Mouse (Mus musculus): ENCODE results near the gene Cdh13.

Cdh13 gene

DNA sequence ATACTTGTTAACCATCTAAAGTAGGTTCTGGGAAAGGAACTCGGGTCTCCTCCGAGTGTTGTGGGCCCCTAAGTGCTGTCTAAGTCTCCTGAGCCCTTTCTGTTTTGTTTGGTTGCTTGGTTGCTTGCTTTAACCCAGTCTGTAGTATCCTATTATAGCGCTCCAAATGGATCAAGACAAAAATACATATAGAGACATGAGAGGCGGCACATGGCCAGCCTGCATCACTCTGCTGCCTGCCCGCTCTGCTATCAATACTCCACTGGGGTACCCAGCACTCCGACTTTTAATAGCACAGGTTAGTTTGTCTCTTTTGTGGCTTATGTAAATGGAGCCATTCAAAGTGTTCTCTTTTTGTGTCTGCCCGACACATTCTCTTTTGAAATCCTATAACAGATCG is 285.8 kb downstream of the Cdh13 start:
- no peak for DNase-seq (ENCODE audit: low spot score)

DNA sequence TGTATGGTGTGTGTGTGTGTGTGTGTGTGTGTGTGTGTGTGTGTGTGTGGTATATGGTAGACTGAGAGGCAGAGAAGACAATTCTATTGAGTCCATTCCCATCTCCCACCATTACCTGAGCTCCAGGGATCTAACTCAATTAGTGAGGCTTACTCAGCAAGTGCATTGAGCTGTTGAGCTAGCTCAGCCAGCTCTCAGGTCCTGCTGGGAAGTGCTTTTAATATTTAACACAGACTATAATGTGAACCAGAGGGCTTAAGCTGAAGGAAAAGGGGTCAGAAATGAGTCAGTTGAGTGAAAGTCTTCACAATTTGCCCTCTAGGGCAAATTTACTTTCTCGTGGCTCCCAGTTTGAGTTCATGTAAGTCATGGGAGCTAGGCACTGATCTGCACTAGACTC is 297.7 kb downstream of the Cdh13 start:
- no peak for DNase-seq (ENCODE audit: low spot score)

DNA sequence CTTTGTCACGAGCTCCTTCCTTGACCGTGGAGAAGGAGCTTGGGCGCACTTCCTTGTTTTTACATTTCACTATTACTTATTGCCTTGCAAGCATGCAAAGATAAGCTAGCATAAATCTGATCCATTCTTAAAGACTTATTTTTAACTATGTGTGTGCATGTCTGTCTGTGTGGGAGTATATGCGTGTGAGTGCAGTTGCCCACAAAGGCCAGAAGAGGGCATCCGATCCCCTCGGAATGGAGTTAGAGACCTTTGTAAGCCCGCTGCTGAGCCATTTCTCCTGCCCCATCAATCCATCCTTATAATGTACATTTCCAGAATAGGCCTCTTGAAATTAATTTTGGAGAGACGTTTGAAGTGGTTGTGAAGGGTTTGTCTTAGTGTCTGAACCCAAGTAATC is 298.7 kb downstream of the Cdh13 start:
- DNase-seq (ENCODE audit: low spot score) = no peak

DNA sequence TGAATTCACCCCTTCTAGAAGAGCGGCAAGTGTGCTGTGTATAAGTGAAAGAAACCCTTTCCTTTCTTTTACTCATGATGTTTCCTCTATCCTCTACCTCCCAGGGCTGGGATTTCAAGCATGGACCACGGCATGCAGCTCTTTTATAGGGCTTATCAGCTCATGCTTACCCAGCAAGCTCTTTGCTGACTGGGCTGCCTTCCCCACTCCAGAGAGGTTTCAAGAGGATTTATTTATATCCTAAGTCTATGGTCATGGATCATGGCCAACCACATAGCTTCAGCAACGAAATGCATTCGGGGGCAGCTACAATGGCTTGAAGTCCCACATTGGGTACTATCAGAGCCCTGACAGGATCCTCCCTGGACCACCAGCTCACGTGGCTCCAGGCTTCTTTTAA is 304.4 kb downstream of the Cdh13 start:
- DNase-seq (ENCODE audit: low spot score) = no peak

DNA sequence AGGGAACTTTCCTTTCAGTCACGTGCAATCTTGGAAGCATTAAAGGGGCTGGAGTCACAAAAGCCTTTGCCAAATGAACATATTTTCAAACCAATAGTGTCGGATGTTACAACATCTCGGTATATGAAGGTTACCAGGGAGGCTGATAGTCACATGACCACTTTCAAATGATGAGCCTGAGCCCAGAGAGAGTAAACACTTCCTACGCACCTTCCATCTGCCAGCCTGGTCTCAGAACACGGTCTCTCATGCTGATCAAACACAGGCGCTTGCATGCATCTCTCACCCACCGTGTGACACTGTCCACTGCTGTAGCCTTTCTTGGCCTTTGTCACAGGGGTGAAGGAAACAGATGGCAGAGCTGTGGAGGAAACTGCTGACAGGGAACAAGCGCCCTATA is 313.3 kb downstream of the Cdh13 start:
- no peak for DNase-seq (ENCODE audit: low spot score)

DNA sequence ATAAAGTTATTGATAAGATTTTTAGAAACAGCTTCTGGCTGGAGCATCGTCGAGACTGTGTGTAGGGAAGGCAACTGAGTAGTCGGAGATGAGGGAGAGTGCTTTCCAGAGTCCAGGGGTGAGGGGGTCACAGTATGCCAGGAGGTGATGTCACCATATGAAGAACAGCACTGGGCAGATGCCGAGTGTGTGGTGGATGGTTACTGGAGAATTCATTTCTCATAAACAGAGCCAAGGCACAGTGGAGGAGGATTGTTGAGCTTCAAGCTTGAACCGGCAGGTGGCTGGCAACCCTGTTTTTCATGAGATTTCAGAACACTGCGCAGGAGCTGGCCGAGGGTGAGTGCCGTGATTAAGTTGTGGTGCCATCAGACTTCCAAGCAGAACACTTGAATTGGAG is 317.8 kb downstream of the Cdh13 start:
- DNase-seq (ENCODE audit: low spot score) = no peak

DNA sequence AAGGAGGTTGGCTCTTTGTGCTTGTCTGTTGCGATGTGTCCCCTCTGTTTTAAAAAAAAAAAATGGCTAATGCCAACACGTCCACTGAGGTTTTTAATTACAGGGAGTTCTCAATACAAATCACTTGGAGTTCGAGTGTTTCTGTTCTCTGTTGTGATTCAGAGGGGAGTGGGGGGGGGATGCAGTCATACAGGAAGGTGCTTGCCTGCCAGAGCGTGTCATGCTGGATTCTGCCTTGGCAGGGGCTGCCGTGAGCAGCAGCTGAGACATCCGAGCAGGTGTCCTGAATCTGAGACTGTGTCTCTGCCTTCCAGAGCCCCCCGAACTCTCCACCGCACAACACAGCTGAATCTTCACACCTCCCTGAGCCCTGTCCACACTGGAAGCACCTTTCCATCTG is 318.5 kb downstream of the Cdh13 start:
- DNase-seq (ENCODE audit: low spot score) = no peak

DNA sequence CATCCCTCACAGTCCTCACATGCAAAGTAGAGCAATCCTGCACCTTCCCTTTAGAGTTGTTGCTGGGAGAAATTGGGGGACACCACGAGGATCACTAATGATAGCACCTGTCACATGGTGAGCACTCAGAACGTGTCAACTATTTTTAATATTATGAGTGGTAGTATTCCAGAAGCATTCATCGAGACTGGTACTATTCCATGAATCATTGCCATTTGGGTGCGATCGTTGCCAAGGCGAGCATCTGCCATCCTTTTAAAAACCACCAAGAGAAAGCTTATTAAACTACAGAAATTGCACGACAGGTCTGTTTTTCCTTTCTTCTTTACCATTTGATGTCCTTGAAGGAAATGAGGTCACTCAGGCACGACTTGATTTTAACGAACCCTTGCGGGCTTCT is 328.0 kb downstream of the Cdh13 start:
- no peak for DNase-seq (ENCODE audit: low spot score)

DNA sequence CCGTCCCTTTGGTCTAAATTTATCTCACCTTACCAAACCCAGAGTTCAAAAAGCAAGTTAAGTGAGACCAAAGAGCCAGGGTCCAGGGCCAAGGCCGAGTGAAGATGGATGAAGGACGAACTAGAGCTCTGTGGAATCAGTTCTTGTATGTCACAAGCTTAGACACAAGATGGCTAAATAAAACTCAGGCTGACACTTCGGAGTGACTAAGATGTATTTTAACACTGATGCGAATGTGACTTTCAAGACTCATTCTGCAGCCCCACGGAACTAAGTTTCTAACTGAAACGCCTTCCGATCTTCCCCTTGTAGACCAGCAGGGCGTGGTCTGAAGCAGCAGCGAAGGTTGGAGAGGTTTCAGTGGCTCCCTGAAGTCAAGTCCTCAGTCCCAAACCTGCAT is 334.7 kb downstream of the Cdh13 start:
- no peak for DNase-seq (ENCODE audit: low spot score)

DNA sequence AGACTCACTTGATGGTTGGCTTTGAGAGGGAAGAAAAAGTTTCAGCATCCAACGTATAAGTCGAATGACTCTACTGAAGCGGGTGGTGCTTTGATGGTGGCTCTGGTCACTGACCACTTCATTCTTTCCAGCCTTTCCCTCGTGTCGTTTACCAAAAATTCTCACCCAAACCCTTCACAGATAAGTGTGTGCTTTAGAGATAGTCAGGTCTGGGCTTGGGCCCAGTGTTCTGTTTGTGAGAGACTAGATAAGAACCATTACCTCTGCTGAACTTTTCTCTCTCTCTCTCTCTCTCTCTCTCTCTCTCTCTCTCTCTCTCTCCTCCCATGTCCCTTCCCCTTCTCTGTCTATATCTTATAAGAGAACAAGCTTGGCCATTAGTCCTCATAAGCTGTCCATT is 342.9 kb downstream of the Cdh13 start:
- no peak for DNase-seq (ENCODE audit: low spot score)

DNA sequence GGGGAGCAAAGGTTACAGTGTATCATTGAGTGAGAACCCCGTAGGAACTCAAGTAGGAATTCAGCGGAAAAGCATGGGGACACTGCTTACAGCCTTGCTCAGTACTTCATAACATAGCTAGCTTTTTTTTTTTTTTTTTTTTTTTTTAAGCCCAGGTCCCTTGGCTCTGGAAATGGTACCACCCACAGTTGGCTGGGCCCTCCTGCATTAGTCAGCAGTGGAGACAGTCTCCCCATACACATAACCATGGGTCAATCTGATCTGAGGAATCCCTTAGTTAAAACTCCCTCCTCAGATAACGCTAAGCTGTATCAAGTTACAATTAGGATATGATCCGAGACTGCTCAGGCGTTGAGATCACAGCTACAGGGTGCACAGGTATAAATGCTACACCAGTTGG is 344.2 kb downstream of the Cdh13 start:
- no peak for DNase-seq (ENCODE audit: low spot score)

DNA sequence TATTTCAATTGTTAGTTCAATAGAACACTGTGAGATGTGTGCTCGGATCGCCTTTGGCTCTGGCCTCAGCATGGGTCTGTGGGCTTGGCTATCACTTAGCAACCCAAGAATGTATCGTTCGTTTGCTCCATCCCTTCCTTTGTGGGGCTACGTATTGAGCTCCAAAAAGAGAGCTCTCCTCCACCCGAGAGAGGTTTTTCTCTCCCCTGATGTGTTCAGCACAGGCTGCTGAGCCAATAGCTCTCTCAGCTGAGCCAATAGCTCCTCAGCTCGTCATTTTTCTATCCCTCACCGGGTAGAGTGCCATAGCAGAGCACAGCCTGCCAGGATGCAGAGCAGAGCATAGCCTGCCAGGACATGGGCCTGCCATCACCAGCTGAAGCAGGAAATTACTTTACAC is 345.2 kb downstream of the Cdh13 start:
- DNase-seq (ENCODE audit: low spot score) = no peak

DNA sequence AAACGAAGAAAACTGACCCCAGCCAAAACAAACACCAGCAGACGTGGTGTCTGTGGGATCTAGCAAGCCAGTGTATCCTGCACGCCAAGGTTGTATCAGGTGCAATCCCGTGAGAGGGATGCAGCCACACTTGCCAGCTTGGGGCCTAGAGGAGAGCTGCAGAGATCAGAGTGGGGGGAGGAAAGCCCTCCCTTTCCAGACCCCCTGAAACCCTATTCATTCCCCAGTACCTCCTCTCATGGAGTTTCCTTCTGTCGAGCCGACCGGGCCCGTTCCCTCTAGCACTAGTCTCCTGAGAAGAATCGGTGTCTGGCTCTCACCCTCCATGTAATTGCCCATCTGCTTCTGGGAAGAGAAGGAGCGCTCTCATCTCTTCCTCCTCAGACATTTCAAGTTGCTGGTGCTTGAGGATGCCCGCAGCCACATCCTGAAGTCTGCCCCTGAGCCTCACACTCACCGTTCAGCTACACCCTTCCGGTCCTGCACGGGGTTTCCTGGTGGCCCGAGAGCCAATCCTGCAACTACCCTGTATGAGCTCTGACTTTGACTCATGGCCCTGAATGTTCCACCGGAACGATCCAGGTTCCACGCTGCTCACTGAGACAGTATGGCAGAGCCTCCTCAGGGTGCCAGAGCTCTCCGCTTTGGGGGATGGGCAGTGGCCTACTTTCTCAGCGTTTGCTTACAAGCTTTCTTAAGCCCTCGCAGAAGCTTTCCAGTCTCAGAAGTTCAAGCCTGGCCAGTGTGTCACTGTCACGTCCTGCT is 351.9 kb downstream of the Cdh13 start:
- no peak for DNase-seq (ENCODE audit: low spot score)

DNA sequence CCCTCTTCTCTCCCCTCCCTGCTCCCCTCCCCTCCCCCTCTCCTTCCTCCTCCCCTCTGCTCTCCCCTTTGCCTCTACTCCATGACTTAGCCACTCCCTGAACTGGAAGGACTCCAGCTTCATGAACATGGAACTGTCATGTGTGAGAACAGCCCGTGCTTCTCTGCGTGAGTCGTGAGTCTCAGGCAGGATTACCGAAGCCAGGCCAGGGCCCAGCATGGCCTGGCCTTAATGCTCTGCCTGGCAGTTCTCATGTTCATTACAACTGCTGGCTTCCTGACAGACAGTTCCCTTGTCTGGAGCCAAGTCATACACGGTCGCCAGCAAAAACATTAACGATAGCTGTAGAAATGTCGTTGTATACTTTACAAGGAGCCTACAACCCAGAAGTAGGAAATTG is 356.1 kb downstream of the Cdh13 start:
- no peak for DNase-seq (ENCODE audit: low spot score)

DNA sequence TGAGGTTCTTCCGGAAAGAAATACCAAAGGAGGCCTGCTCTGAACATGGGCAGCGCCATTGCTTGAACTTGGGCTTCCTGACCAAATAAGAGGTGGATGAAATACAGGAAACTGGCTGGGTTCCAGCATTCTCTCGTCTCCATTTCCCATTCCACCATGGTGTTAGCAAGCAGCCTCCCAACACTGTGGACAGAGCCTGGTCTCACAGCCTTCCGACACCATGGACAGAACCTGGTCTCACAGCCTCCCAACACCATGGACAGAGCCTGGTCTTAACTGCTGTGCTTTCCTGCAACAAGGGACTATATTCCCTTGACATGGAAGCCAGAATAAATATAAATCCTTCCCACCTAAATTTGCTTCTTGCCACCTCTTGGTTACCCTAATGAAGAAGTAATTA is 358.3 kb downstream of the Cdh13 start:
- DNase-seq (ENCODE audit: low spot score) = no peak

DNA sequence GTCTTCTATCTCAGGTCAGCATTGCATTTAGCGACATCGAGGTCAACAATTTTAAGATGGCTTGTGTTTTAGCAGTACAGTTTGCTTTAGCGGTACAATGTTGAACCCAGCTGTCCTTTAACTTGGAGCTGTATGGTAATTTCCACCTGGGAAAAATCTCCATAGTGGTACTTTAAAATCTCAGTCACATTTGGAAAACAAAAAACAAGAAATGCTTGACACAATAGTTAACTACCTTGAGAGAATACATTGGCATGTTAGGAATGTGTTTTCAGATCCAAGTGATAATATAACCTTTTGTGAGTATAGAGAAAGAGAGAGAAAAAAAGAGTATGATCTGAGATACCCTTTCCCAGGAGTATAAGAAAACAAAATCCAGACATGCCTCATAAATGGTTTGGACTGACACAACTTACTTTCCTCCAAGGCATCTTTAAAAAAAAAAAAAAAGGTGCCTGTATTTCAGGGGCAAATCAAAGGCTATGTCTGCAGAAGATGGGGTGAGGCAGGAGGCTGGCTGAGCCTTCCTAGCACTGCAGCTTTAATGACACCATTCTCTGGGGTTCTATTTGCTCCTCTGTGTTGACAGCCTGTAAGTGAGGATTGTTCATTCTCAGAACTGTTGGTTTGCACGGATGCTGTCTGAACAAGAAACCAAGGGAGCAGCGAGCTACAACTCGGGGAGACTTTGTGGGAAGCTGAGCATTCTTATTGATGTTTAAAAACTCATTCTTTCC is 365.4 kb downstream of the Cdh13 start:
- DNase-seq (ENCODE audit: low spot score) = no peak

DNA sequence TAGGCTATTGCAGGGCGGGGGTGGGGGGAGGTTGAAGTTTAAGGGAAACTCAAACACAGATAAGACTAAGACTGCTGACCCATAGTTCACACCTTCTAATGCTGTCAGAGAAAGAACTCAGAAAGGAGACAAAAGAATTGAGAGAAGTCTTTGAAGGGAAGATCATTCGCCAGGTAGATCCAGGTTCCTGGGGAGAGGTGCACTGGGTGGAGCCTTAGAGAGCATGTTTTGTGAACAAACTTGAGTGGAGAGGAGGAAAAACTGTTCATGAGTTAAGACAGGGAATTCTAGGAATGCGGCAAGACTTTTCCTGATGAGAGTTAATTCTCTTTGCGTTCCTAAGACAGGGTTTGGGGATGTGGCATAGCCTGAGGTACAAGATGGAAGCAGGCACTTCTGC is 366.4 kb downstream of the Cdh13 start:
- no peak for DNase-seq (ENCODE audit: low spot score)

DNA sequence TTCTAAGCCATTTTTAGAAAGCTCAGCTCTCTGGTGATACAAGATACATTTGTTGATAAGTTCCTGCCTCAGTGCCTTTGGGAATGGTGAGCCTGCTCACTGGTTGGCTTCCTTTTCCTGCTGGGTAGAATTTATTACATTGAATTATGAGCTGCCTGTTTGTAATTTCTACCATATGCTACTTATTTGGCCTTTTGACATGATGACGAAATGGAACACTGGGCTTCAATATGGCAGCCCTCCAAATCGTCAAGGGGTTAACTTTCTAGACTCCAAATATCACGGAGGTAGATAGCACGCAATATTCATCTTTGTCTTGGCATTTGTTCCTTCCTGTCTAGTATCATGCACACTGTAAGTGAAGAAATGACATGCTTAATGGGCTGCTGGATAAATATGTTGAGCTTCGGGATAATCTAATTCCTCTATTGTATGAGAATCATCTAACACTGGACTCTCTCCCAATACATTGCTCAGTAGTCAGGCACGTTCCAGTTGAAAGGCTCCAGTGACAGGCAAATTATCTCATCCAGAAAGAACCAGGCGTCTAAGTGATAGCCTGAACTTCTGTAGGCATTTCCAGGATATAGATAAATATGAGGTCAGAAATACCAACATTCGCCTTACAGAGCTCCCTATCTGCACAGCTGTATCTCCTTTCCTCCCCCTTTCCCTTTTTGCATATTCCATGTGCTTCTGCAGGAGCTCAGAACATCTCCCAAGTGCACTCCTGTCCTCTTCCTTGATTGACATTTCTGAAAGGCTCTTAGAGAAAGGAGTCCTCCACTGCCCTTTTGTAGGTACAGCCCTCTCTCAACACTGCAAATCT is 378.7 kb downstream of the Cdh13 start:
- DNase-seq (ENCODE audit: low spot score) = no peak

DNA sequence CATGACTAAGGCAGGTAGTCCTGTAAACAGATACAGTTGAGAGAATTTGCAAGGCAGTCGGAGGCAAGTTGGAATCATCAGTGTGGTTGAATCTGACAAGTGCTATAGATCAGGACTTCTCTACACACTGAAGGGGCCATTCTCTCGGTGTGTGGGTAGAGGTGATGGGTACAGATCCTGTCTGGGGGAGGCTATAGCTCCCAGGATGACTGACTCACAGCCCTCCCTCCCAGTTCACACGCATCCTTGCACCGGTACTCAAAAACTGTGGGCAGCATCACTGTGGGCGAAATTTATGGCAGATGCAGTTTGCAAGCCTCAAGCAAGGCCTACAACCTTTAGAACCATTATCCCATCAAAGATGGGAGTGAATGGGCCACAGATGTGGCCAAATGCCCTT is 381.5 kb downstream of the Cdh13 start:
- DNase-seq (ENCODE audit: low spot score) = no peak

DNA sequence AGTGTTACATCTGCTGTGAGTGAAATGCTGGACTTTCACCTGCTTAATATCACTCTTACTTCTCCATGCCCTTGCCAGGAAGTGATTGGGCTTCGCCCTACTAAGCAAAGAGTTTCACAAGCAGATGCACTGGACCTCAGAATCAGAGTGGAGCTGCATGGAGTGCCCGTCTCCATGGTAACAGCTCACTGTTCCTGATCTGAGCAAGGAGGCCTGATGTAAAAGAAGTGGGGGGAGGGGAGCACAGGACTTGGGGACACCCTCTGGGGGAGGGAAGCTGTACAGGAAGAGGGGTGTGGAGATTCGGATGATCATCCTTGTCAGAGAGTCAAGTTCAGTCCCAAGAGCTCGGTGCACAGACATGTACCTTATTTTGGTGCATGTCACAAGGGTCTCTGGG is 384.2 kb downstream of the Cdh13 start:
- no peak for DNase-seq (ENCODE audit: low spot score)

DNA sequence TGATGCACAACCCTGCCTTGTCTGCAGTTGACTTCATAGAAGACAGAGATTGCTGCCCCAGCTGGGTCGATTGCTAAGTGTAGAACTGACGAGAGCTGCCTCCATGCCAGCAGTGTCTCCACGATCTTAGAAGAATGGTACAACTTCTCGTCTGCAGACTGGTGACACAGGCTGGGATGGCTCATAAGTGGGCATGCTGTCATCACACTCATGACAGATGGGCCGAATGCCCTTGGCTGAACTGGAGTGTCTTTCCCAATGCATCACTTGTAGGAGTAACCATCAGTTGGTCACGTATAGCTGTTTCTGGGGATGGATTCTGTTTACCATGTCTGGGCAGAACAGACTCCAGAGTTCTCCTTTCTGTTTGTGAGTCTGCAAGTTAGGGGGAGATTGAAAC is 392.7 kb downstream of the Cdh13 start:
- DNase-seq (ENCODE audit: low spot score) = no peak

DNA sequence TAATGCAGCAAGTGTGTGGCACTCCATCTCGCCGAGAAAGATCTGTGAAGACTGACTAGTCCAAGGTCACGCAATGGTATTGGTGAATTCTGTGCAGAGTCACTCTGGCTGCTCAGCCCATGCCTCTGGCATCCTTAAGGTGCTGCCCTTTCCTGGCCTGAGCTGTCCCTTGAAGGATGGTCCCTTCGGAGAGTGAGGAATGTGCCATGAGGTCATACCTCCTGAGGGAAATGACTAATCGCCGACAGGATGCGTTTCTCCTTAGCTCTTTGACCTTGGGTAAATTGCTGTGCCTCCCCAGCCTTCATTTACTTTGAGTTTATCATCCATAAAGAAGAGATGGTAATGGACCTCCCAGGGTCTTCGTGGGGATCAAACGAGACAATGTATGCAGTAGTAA is 395.8 kb downstream of the Cdh13 start:
- no peak for DNase-seq (ENCODE audit: low spot score)

DNA sequence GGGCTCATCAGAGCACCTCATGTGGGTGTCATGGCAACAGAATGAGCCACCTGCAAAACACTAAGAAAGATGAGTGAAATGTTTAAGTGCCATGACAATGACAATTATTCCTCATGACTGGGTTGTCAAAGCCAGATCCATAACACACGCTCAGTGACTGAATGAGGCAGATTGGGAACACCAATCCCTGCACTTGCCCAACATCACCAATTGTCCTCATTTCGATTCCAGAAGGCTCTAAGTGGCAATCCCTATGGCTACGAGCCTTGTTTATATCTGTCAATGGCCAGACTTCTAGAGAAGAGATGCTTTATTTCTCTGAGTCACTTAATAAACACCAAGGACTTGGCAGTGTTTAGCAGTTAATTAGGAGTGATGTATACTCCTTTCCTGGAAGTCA is 399.9 kb downstream of the Cdh13 start:
- no peak for DNase-seq (ENCODE audit: low spot score)

All from T-cell, adult 2 months (primary cell).